Mouse (Mus musculus) gastrocnemius, adult 2 months (tissue): ENCODE measurements at regions not wholly inside any gene's neighbourhood (a gene's known extent, or its start where the extent isn't known, plus 50 kb on each side); places are given as distances from the start of the nearest gene placed in this dataset.

Experiments
- DNase-seq: peaks from one replicate; pipeline ENCODE4 v3.0.0; 2022
- H3K27ac ChIP-seq: fragments of 200-600 bp; 2 replicates; pipeline ENCODE4 v1.8.1; 2022; ENCODE audit warnings: mild to moderate bottlenecking
- H3K4me3 ChIP-seq: fragments of 200-600 bp; 2 replicates; pipeline ENCODE4 v1.8.1; 2022; ENCODE audit warnings: mild to moderate bottlenecking, moderate library complexity
- CTCF ChIP-seq: fragments of 200-600 bp; IDR thresholded peaks from 2 replicates; pipeline ENCODE4 v1.8.1; 2022; ENCODE audit warnings: antibody characterized with exemption, mild to moderate bottlenecking, moderate library complexity
- intact Hi-C: fragments of 180-260 bp; cut with DNase I; formaldehyde crosslinking; loops from one replicate; pipeline ENCODE4 v1.15.1; 2025

- no peak for DNase-seq
- TF ChIP-seq CTCF = no peak
- intact Hi-C loops = no loop called here
- H3K27ac ChIP-seq = no peak overlapping the region
- no peak overlapping the region for H3K4me3 ChIP-seq
Measured at GRCm38 (mm10) chr11:19119927-19120827, 101.4 kb upstream of the Meis1 start.

- no peak for TF ChIP-seq CTCF
- no peak overlapping the region for H3K27ac ChIP-seq
- intact Hi-C loops = no loop called here
- H3K4me3 ChIP-seq = no peak overlapping the region
- no peak for DNase-seq
Measured at GRCm38 (mm10) chr11:19120871-19121270, 102.1 kb upstream of the Meis1 start.

- H3K4me3 ChIP-seq = no peak overlapping the region
- intact Hi-C loops = no loop called here
- no peak for TF ChIP-seq CTCF
- no peak for DNase-seq
- no peak overlapping the region for H3K27ac ChIP-seq
Measured at GRCm38 (mm10) chr11:19135375-19136050, 116.7 kb upstream of the Meis1 start.

- no peak overlapping the region for H3K27ac ChIP-seq
- no peak for TF ChIP-seq CTCF
- H3K4me3 ChIP-seq = no peak overlapping the region
- peak; percentile 77 for DNase-seq
- intact Hi-C loops = no loop called here
Measured at GRCm38 (mm10) chr11:19138423-19138822, 119.6 kb upstream of the Meis1 start.

GRCm38 (mm10) chr11:19138831-19139230 lies 120.0 kb upstream of the Meis1 start:
- no peak for DNase-seq
- Histone ChIP-seq H3K4me3 (no peak overlapping the region), H3K27ac (no peak overlapping the region)
- no peak for TF ChIP-seq CTCF
- intact Hi-C loops = no loop called here

GRCm38 (mm10) chr11:19143267-19144000 lies 124.6 kb upstream of the Meis1 start:
- Histone ChIP-seq H3K27ac (peak overlapping the region; percentile 25), H3K4me3 (peak overlapping the region; percentile 52)
- no peak for TF ChIP-seq CTCF
- intact Hi-C loops = no loop called here
- DNase-seq = peak; percentile 67

- intact Hi-C loops = no loop called here
- no peak for DNase-seq
- no peak overlapping the region for H3K27ac ChIP-seq
- H3K4me3 ChIP-seq = no peak overlapping the region
- no peak for TF ChIP-seq CTCF
Measured at GRCm38 (mm10) chr11:19144506-19144905, 125.7 kb upstream of the Meis1 start.

GRCm38 (mm10) chr11:19145263-19145662 lies 126.5 kb upstream of the Meis1 start:
- Histone ChIP-seq H3K4me3 (no peak overlapping the region), H3K27ac (no peak overlapping the region)
- intact Hi-C loops = no loop called here
- no peak for DNase-seq
- TF ChIP-seq CTCF = no peak

- Histone ChIP-seq H3K4me3 (no peak overlapping the region), H3K27ac (no peak overlapping the region)
- no peak for TF ChIP-seq CTCF
- no peak for DNase-seq
- intact Hi-C loops = no loop called here
Measured at GRCm38 (mm10) chr11:19145991-19146390, 127.2 kb upstream of the Meis1 start.

- no peak for DNase-seq
- no peak overlapping the region for H3K4me3 ChIP-seq
- H3K27ac ChIP-seq = no peak overlapping the region
- no peak for TF ChIP-seq CTCF
- intact Hi-C loops = no loop called here
Measured at GRCm38 (mm10) chr11:19151026-19151425, 132.2 kb upstream of the Meis1 start.

GRCm38 (mm10) chr11:19153714-19154113 lies 134.9 kb upstream of the Meis1 start:
- intact Hi-C loops = no loop called here

GRCm38 (mm10) chr11:19154813-19155616 lies 136.2 kb upstream of the Meis1 start:
- no peak for DNase-seq
- no peak for TF ChIP-seq CTCF
- Histone ChIP-seq H3K27ac (no peak overlapping the region), H3K4me3 (no peak overlapping the region)
- intact Hi-C loops = no loop called here

More at GRCm38 (mm10) chr11:19153714-19154113, 134.9 kb upstream of the Meis1 start:
- DNase-seq = no peak
- no peak overlapping the region for H3K4me3 ChIP-seq
- no peak overlapping the region for H3K27ac ChIP-seq
- no peak for TF ChIP-seq CTCF
